Mouse (Mus musculus): ENCODE measurements around the gene Ece2. TPM values are rescaled to one million over a fixed set of nuclear protein-coding genes. Genes with fewer than 3 reads are reported as not detected.

The Ece2 gene
- polyA plus RNA-seq, 1 experiment from 2014 or later: 2.6 TPM

GRCm38 (mm10) chr16:20693111-20693701, 63.6 kb downstream of the Ece2 start, which contains the start of gene Fam131a:
TSS of gene Fam131a (plus strand) at chr16:20693241.
- WGBS: under 1% methylated on average over 36 of the region's 37 CpGs
- ATAC-seq (ENCODE audit: insufficient read depth, low FRiP score): peak; percentile 93
- peaks cover 15% of the 10 kb centered on the region for H3K4me1 ChIP-seq (ENCODE audit: control insufficient read depth, insufficient read depth, low read length)
- H3K27ac ChIP-seq (ENCODE audit: low read length): peak within 1 kb of the TSS; percentile 87
- peaks cover 4% of the 10 kb centered on the region; the same call in 1 of the 2 replicates for H3K27me3 ChIP-seq (ENCODE audit: control insufficient read depth, insufficient read depth, low read length)
- peaks cover 10% of the 10 kb centered on the region for H3K36me3 ChIP-seq (ENCODE audit: control insufficient read depth, insufficient read depth, low read length)
- peak within 1 kb of the TSS; percentile 81 for H3K9ac ChIP-seq (ENCODE audit: low read length)
- peak within 1 kb of the TSS; percentile 87 for H3K4me2 ChIP-seq (ENCODE audit: low read depth, low read length)
- peak within 1 kb of the TSS; percentile 66 for H3K4me3 ChIP-seq (replicated peaks; ENCODE audit: low read length)
- H3K9me3 ChIP-seq (replicated peaks; ENCODE audit: control insufficient read depth, low read length): no peaks in the 10 kb centered on the region

DNA sequence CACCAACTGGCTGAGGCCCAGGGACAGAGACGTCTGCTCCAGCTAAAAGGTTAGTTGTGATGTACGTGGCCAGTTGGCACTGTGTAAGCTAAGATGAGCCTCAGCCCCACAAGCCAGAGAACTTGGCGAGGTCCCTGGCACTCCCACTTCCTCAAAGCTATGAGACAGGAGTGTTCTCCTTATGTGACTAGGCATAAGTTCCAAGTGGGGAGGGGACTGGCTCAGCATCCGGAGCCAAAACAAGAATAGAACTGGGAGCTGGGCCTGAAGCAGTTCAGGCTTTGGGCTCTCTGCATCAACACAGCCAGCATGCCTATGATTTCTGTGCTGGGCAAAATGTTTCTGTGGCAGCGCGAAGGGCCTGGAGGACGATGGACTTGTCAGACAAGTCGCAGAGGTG, 65.2 kb downstream of the Ece2 start:
- ATAC-seq (ENCODE audit: insufficient read depth, low FRiP score): no peak
- Histone ChIP-seq H3K4me1 (ENCODE audit: control insufficient read depth, insufficient read depth, low read length) (peaks cover 15% of the 10 kb centered on the region), H3K9me3 (replicated peaks; ENCODE audit: control insufficient read depth, low read length) (no peaks in the 10 kb centered on the region), H3K27me3 (ENCODE audit: control insufficient read depth, insufficient read depth, low read length) (peaks cover 4% of the 10 kb centered on the region; the same call in 1 of the 2 replicates), H3K4me3 (replicated peaks; ENCODE audit: low read length) (peak overlapping the region; percentile 41; the same call in 1 of the 2 replicates), H3K27ac (ENCODE audit: low read length) (peak overlapping the region; percentile 63; the same call in 1 of the 2 replicates), H3K9ac (ENCODE audit: low read length) (no peak overlapping the region), H3K36me3 (ENCODE audit: control insufficient read depth, insufficient read depth, low read length) (peaks cover 9% of the 10 kb centered on the region; the same call in 1 of the 2 replicates), H3K4me2 (ENCODE audit: low read depth, low read length) (peak overlapping the region; percentile 60; the same call in 1 of the 2 replicates)
- 64% methylated on average over 8 of the region's 8 CpGs for WGBS

GRCm38 (mm10) chr16:20695622-20696323, 66.1 kb downstream of the Ece2 start:
- Histone ChIP-seq H3K27ac (ENCODE audit: low read length) (peak overlapping the region; percentile 63), H3K4me3 (replicated peaks; ENCODE audit: low read length) (peak overlapping the region; percentile 41), H3K9me3 (replicated peaks; ENCODE audit: control insufficient read depth, low read length) (no peaks in the 10 kb centered on the region), H3K9ac (ENCODE audit: low read length) (peak overlapping the region; percentile 60), H3K4me2 (ENCODE audit: low read depth, low read length) (peak overlapping the region; percentile 60), H3K36me3 (ENCODE audit: control insufficient read depth, insufficient read depth, low read length) (0 out of 2 replicates have a peak, but pooled peaks cover 3% of the 10 kb centered on the region), H3K4me1 (ENCODE audit: control insufficient read depth, insufficient read depth, low read length) (peaks cover 15% of the 10 kb centered on the region), H3K27me3 (ENCODE audit: control insufficient read depth, insufficient read depth, low read length) (peaks cover 4% of the 10 kb centered on the region; the same call in 1 of the 2 replicates)
- ATAC-seq (ENCODE audit: insufficient read depth, low FRiP score): peak; percentile 71
- WGBS: 2% methylated on average over 46 of the region's 46 CpGs

MicroRNAs within 50 kb of the gene (microRNA counts, 519-probe panel; counts per million panel counts)
- microRNA mmu-miR-1224: 2,457 counts per million, percentile 52 among the panel's probes with 10 or more counts

Small RNA genes within 50 kb of the gene (microRNA-seq; reads per million reads assigned to microRNA genes)
- gene Mir1224: 8.6 reads per million, percentile 30 among the genes with 10 or more reads in this experiment

Other genes starting within 250 kb of the Ece2 start
- 59.9 and 60.2 TPM in 2 replicates for gene Abcc5, start 203.4 kb upstream of the Ece2 start, polyA plus RNA-seq (2015; fragmentation: Nextera tagmentation; extraction: Ambion mirVana)
- 93.0 and 94.7 TPM in 2 replicates for gene Eif2b5, start 131.0 kb upstream of the Ece2 start, polyA plus RNA-seq (2015; fragmentation: Nextera tagmentation; extraction: Ambion mirVana)
- 17.4 and 17.6 TPM in 2 replicates for gene Dvl3, start 112.8 kb upstream of the Ece2 start, polyA plus RNA-seq (2015; fragmentation: Nextera tagmentation; extraction: Ambion mirVana)
- 565 and 588 TPM in 2 replicates for gene Ap2m1, start 94.3 kb upstream of the Ece2 start, polyA plus RNA-seq (2015; fragmentation: Nextera tagmentation; extraction: Ambion mirVana)
- gene Abcf3, start 81.3 kb upstream of the Ece2 start, polyA plus RNA-seq (2015; fragmentation: Nextera tagmentation; extraction: Ambion mirVana): 55.0 and 63.1 TPM in 2 replicates
- 3.8 and 4.2 TPM in 2 replicates for gene Vwa5b2, start 40.4 kb upstream of the Ece2 start, polyA plus RNA-seq (2015; fragmentation: Nextera tagmentation; extraction: Ambion mirVana)
- 26.0 and 30.7 TPM in 2 replicates for gene Eef1akmt4, start 18.2 kb upstream of the Ece2 start, polyA plus RNA-seq (2015; fragmentation: Nextera tagmentation; extraction: Ambion mirVana)
- 0.14 TPM in 1 of 2 replicates, not detected in the other for gene Gm49333, start 18.2 kb upstream of the Ece2 start, polyA plus RNA-seq (2015; fragmentation: Nextera tagmentation; extraction: Ambion mirVana)
- gene Alg3, start 18.1 kb upstream of the Ece2 start, polyA plus RNA-seq (2015; fragmentation: Nextera tagmentation; extraction: Ambion mirVana): 34.0 and 38.2 TPM in 2 replicates
- 0.40 and 0.64 TPM in 2 replicates for gene Camk2n2, start 8.5 kb upstream of the Ece2 start, polyA plus RNA-seq (2015; fragmentation: Nextera tagmentation; extraction: Ambion mirVana)
- 291 and 307 TPM in 2 replicates for gene Psmd2, start 21.8 kb downstream of the Ece2 start, polyA plus RNA-seq (2015; fragmentation: Nextera tagmentation; extraction: Ambion mirVana)
- 144 and 155 TPM in 2 replicates for gene Eif4g1, start 38.5 kb downstream of the Ece2 start, polyA plus RNA-seq (2015; fragmentation: Nextera tagmentation; extraction: Ambion mirVana)
- gene Fam131a, start 63.4 kb downstream of the Ece2 start, polyA plus RNA-seq (2015; fragmentation: Nextera tagmentation; extraction: Ambion mirVana): 9.7 and 10.3 TPM in 2 replicates
- gene Polr2h, start 87.8 kb downstream of the Ece2 start, polyA plus RNA-seq (2015; fragmentation: Nextera tagmentation; extraction: Ambion mirVana): 75.2 and 84.9 TPM in 2 replicates
- gene Clcn2, start 87.9 kb downstream of the Ece2 start, polyA plus RNA-seq (2015; fragmentation: Nextera tagmentation; extraction: Ambion mirVana): 11.6 and 12.9 TPM in 2 replicates
- 5.2 and 5.6 TPM in 2 replicates for gene Chrd, start 103.3 kb downstream of the Ece2 start, polyA plus RNA-seq (2015; fragmentation: Nextera tagmentation; extraction: Ambion mirVana)
- gene Thpo, start 104.7 kb downstream of the Ece2 start, polyA plus RNA-seq (2015; fragmentation: Nextera tagmentation; extraction: Ambion mirVana): 1.0 and 1.3 TPM in 2 replicates